Mouse (Mus musculus) right cerebral cortex, adult 18-20 months (tissue): Measurements from ENCODE around the gene F7.
A peak's percentile ranks its signal among the peaks of the same experiment; 100 is the strongest.
"Not testable (repeated sequence)": the region's sequence is repeated elsewhere in the genome, so short reads cannot be mapped to it uniquely, and the experiment has no call there.

ENCODE experiments used
- DNase-seq: peaks from one replicate; pipeline ENCODE4 v3.0.0; 2022; ENCODE audit warnings: mixed read lengths

F7 gene

GRCm38 (mm10) chr8:13036346-13036812 lies 10.5 kb downstream of the F7 start:
- peak; percentile 56 for DNase-seq

GRCm38 (mm10) chr8:13037015-13037414 lies 11.2 kb downstream of the F7 start, which contains the start of gene F10:
Gene F10 (plus strand): TSS chr8:13037308.
- no peak for DNase-seq

- DNase-seq = no peak
Measured at GRCm38 (mm10) chr8:13037569-13037968, 11.7 kb downstream of the F7 start.

- DNase-seq = no peak
Measured at GRCm38 (mm10) chr8:13039054-13039453, 13.2 kb downstream of the F7 start.

- DNase-seq = no peak
Measured at GRCm38 (mm10) chr8:13041459-13041858, 15.6 kb downstream of the F7 start.

- DNase-seq = no peak
Measured at GRCm38 (mm10) chr8:13047652-13048051, 21.8 kb downstream of the F7 start.

GRCm38 (mm10) chr8:13050550-13050949 lies 24.7 kb downstream of the F7 start:
- no peak for DNase-seq

GRCm38 (mm10) chr8:13057351-13057750 lies 31.5 kb downstream of the F7 start:
- DNase-seq = no peak

- DNase-seq = no peak
Measured at GRCm38 (mm10) chr8:13060441-13061150, 34.8 kb downstream of the F7 start, which contains the start of gene Proz. Gene Proz (plus strand): TSS chr8:13060914.

- DNase-seq = no peak
Measured at GRCm38 (mm10) chr8:13063112-13063511, 37.3 kb downstream of the F7 start.

GRCm38 (mm10) chr8:13073255-13073654 lies 47.4 kb downstream of the F7 start:
- no peak for DNase-seq

- no peak for DNase-seq
Measured at GRCm38 (mm10) chr8:13075044-13075443, 49.2 kb downstream of the F7 start.

- not testable (repeated sequence) for DNase-seq
Measured at GRCm38 (mm10) chr8:13075579-13075978, 49.7 kb downstream of the F7 start.

- peak; percentile 6 for DNase-seq
Measured at GRCm38 (mm10) chr8:13077542-13077941, 51.7 kb downstream of the F7 start.
